Mouse (Mus musculus) induced T-regulatory cell, adult 2 months (primary cell): ENCODE measurements around the gene Sar1b.
"Not testable (repeated sequence)": the region's sequence is repeated elsewhere in the genome, so short reads cannot be mapped to it uniquely, and the experiment has no call there.

Experiments used
- DNase-seq: peaks from one replicate; pipeline ENCODE4 v3.0.0-alpha.2; 2012; ENCODE audit warnings: low read depth

Sar1b gene

GRCm38 (mm10) chr11:51777478-51777877, 14.0 kb downstream of the Sar1b start:
- DNase-seq, result no peak

GRCm38 (mm10) chr11:51780773-51781267, 17.3 kb downstream of the Sar1b start:
- DNase-seq, result no peak

- no peak for DNase-seq
These were observed 19.2 kb downstream of the Sar1b start for GRCm38 (mm10) chr11:51782721-51783120.

- peak; percentile 82 for DNase-seq
These were observed 22.4 kb downstream of the Sar1b start for GRCm38 (mm10) chr11:51785926-51786325.

- DNase-seq, result not testable (repeated sequence)
These were observed 26.2 kb downstream of the Sar1b start for GRCm38 (mm10) chr11:51789735-51790134.

- DNase-seq, result no peak
These were observed 27.2 kb downstream of the Sar1b start for GRCm38 (mm10) chr11:51790662-51791061.

- DNase-seq, result no peak
These were observed 32.8 kb downstream of the Sar1b start for GRCm38 (mm10) chr11:51796272-51796671.

GRCm38 (mm10) chr11:51800634-51801325, 37.3 kb downstream of the Sar1b start:
- peak; percentile 81 for DNase-seq

GRCm38 (mm10) chr11:51805221-51805981, 41.9 kb downstream of the Sar1b start:
- peak; percentile 92 for DNase-seq

- DNase-seq, result no peak
These were observed 43.8 kb downstream of the Sar1b start for GRCm38 (mm10) chr11:51807108-51807879.

- peak; percentile 75 for DNase-seq
These were observed 46.2 kb downstream of the Sar1b start for GRCm38 (mm10) chr11:51809632-51810224.

- DNase-seq, result peak; percentile 59
These were observed 47.7 kb downstream of the Sar1b start for GRCm38 (mm10) chr11:51811230-51811629.

- DNase-seq, result no peak
These were observed 48.6 kb downstream of the Sar1b start for GRCm38 (mm10) chr11:51812022-51812546.

GRCm38 (mm10) chr11:51817756-51818155, 54.3 kb downstream of the Sar1b start:
- peak; percentile 95 for DNase-seq

- DNase-seq, result no peak
These were observed 55.4 kb downstream of the Sar1b start for GRCm38 (mm10) chr11:51818837-51819236.

GRCm38 (mm10) chr11:51819964-51820363, 56.5 kb downstream of the Sar1b start:
- DNase-seq, result peak; percentile 84

GRCm38 (mm10) chr11:51820861-51821260, 57.4 kb downstream of the Sar1b start:
- DNase-seq, result peak; percentile 85

- DNase-seq, result no peak
These were observed 59.2 kb downstream of the Sar1b start for GRCm38 (mm10) chr11:51822736-51823135.

GRCm38 (mm10) chr11:51823271-51823670, 59.8 kb downstream of the Sar1b start:
- DNase-seq, result no peak

GRCm38 (mm10) chr11:51823963-51824753, 60.7 kb downstream of the Sar1b start:
- no peak for DNase-seq

GRCm38 (mm10) chr11:51824867-51825424, 61.5 kb downstream of the Sar1b start:
- no peak for DNase-seq
